Mouse (Mus musculus): ENCODE results near the gene Inka1. TPM values are rescaled to one million over a fixed set of nuclear protein-coding genes. Genes with fewer than 3 reads are reported as not detected.

Inka1 gene
- total and polyA plus RNA-seq, 3 experiments, result 25.2 to 30.2 (median 28.0) TPM

DNA sequence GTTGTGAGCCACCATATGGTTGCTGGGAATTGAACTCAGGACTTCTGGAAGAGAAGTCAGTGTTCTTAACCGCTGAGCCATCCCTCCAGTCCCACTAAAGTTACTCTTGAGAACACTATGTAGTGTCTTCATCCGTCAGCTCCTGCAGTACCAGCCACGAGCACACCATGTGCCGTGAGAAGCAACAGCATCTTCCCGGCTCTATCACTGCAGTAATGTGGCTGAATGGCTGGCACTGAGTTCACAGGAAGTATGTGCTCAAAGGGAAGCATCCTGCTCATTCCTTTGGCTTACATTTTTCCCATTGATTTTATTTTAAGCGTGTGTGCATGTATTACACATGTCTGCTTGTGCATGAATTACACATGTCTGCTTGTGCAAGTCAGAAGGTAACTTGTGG is 18.2 kb downstream of the Inka1 start:
- in situ Hi-C loops (cut with MboI; ENCODE audit: low pct_ligation_motif_present, low pct_unique_long_range_greater_than_20kb, low sequenced_read_pairs) (loop anchor here (5.0 kb wide), 1 partner anchor 90 kb away; no protein-coding TSS in a partner anchor), dilution Hi-C loops (cut with MboI; ENCODE audit: extremely low pct_ligation_motif_present, extremely low pct_unique_long_range_greater_than_20kb, low sequenced_read_pairs) (no loop called here)
- DNase-seq (ENCODE audit: extremely low read depth), result no peak
- no peak overlapping the region for H3K27ac ChIP-seq (ENCODE audit: insufficient read depth, low read depth)
- TF ChIP-seq NRF1 (IDR thresholded peaks at IDR 0.05; ENCODE audit: low read depth, low read length) (no peak), POLR2A (IDR thresholded peaks at IDR 0.05; ENCODE audit: low read depth, low read length) (no peak), ETS1 (conservative IDR thresholded peaks at IDR 0.05; ENCODE audit: low read depth, low read length) (no peak), ZKSCAN1 (IDR thresholded peaks at IDR 0.05; ENCODE audit: borderline replicate concordance, low read depth, low read length) (no peak), POLR2AphosphoS2 (IDR thresholded peaks at IDR 0.05; ENCODE audit: low read depth, low read length) (no peak), CHD2 (IDR thresholded peaks at IDR 0.05; ENCODE audit: low read length) (no peak), USF2 (conservative IDR thresholded peaks at IDR 0.05; ENCODE audit: low read depth, low read length) (no peak), MAX (IDR thresholded peaks at IDR 0.05; ENCODE audit: low read length) (no peak), USF1 (IDR thresholded peaks at IDR 0.05; ENCODE audit: low read depth, low read length) (no peak), MEF2A (IDR thresholded peaks at IDR 0.05; ENCODE audit: borderline replicate concordance, low read depth, low read length) (no peak), RCOR1 (conservative IDR thresholded peaks at IDR 0.05; ENCODE audit: low read depth, low read length) (no peak), TCF12 (IDR thresholded peaks at IDR 0.05; ENCODE audit: low read depth, low read length) (no peak), E2F4 (IDR thresholded peaks at IDR 0.05; ENCODE audit: insufficient replicate concordance, low read depth, low read length) (no peak), EP300 (IDR thresholded peaks at IDR 0.05; ENCODE audit: low read length) (no peak), HCFC1 (IDR thresholded peaks at IDR 0.05; ENCODE audit: low read depth, low read length) (no peak), NELFE (IDR thresholded peaks at IDR 0.05; ENCODE audit: low read depth, low read length) (no peak), CHD1 (IDR thresholded peaks at IDR 0.05; ENCODE audit: low read depth, low read length) (no peak), MXI1 (IDR thresholded peaks at IDR 0.05; ENCODE audit: low read depth, low read length) (no peak)
- no peak overlapping the region for H3K4me2 ChIP-seq (ENCODE audit: insufficient read depth, low read depth, poor library complexity, severe bottlenecking)
- H3K9me3 ChIP-seq (replicated peaks; ENCODE audit: low read length), result no peaks in the 10 kb centered on the region
- H3K27me3 ChIP-seq (replicated peaks), result no peaks in the 10 kb centered on the region
- H3K4me3 ChIP-seq (replicated peaks in 1 of 3; ENCODE audit: low read depth in 2 of 3, low read length in 2 of 3, poor library complexity in 1 of 3), result no peak overlapping the region
- H3K79me2 ChIP-seq (replicated peaks; ENCODE audit: control insufficient read depth, extremely low read depth, insufficient read depth, poor library complexity, severe bottlenecking), result no peaks in the 10 kb centered on the region
- H3K36me3 ChIP-seq (replicated peaks in 1 of 2; ENCODE audit: control insufficient read depth in 1 of 2, insufficient read depth in 1 of 2, low read length in 1 of 2), result peaks cover 63 to 95% of the 10 kb centered on the region in 2 experiments
- peaks cover 0 to 5% of the 10 kb centered on the region in 2 experiments; a peak in 2 of 4 replicates for H3K4me1 ChIP-seq (ENCODE audit: control insufficient read depth in 1 of 2, insufficient read depth in 2 of 2)
- no peak overlapping the region for H3K9ac ChIP-seq (ENCODE audit: insufficient read depth, low read depth)

DNA sequence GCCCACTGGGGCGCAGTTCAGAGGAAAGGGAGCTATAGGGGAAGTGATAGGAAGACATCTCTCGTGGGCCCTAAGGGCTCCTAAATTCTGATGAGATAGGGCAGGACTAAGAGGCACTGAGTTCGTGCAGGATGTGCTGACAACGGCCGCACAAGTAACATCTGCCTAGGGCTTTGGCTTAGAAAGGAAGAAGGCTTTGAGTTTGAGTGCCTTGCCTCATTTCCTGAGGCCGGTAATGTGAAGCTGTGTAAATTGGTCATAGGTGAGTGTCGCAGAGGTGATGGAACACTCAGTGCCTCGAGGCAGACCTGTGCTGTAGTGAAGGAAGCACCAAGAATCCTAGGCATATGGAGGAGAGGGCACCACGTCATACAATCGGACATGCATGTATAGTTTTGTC is 19.0 kb downstream of the Inka1 start:
- peaks cover 65 to 95% of the 10 kb centered on the region in 2 experiments for H3K36me3 ChIP-seq (replicated peaks in 1 of 2; ENCODE audit: control insufficient read depth in 1 of 2, insufficient read depth in 1 of 2, low read length in 1 of 2)
- dilution Hi-C loops (cut with MboI; ENCODE audit: extremely low pct_ligation_motif_present, extremely low pct_unique_long_range_greater_than_20kb, low sequenced_read_pairs) (no loop called here), in situ Hi-C loops (cut with MboI; ENCODE audit: low pct_ligation_motif_present, low pct_unique_long_range_greater_than_20kb, low sequenced_read_pairs) (loop anchor here (5.0 kb wide), 1 partner anchor 91 kb away; no protein-coding TSS in a partner anchor)

More for the DNA sequence above, 19.0 kb downstream of the Inka1 start:
- Histone ChIP-seq H3K9me3 (replicated peaks; ENCODE audit: low read length) (no peaks in the 10 kb centered on the region), H3K4me1 (ENCODE audit: control insufficient read depth in 1 of 2, insufficient read depth in 2 of 2) (peaks cover 3 to 13% of the 10 kb centered on the region in 2 experiments), H3K9ac (ENCODE audit: insufficient read depth, low read depth) (no peak overlapping the region), H3K27ac (ENCODE audit: insufficient read depth, low read depth) (no peak overlapping the region), H3K4me3 (replicated peaks in 1 of 3; ENCODE audit: low read depth in 2 of 3, low read length in 2 of 3, poor library complexity in 1 of 3) (no peak overlapping the region), H3K4me2 (ENCODE audit: insufficient read depth, low read depth, poor library complexity, severe bottlenecking) (no peak overlapping the region), H3K27me3 (replicated peaks) (no peaks in the 10 kb centered on the region), H3K79me2 (replicated peaks; ENCODE audit: control insufficient read depth, extremely low read depth, insufficient read depth, poor library complexity, severe bottlenecking) (no peaks in the 10 kb centered on the region)
- TF ChIP-seq GABPA (IDR thresholded peaks at IDR 0.05; ENCODE audit: insufficient replicate concordance, low read depth, low read length) (no peak), ELF1 (IDR thresholded peaks at IDR 0.05; ENCODE audit: low read depth, low read length) (no peak), POLR2A (IDR thresholded peaks at IDR 0.05; ENCODE audit: low read depth, low read length) (no peak), SMC3 (IDR thresholded peaks at IDR 0.05; ENCODE audit: low read depth, low read length) (no peak)
- DNase-seq (ENCODE audit: extremely low read depth), result no peak

Measured in CH12.LX (cell line).